Mouse (Mus musculus) kidney, embryonic 16.5 days (tissue): Measurements from ENCODE around the gene Gm49369. TPM values are rescaled to one million over a fixed set of nuclear protein-coding genes. Genes with fewer than 3 reads are reported as not detected.

Experiments
- ATAC-seq: fragments of 200-750 bp; cut with Nextera tagmentation; 2 replicates; pipeline ENCODE4 v1.8.0; 2017; ENCODE audit warnings: moderate TSS enrichment; ENCODE audit not compliant: low FRiP score, low TSS enrichment
- H3K27ac ChIP-seq: fragments of 300-500 bp; sonication (generic); 2 replicates; pipeline ENCODE4 v1.5.1; 2014; ENCODE audit warnings: low read length
- H3K27me3 ChIP-seq: fragments of 300-500 bp; sonication (generic); 2 replicates; pipeline ENCODE4 v1.6.1; 2014; ENCODE audit warnings: low read length, control low read depth, mixed read lengths; ENCODE audit not compliant: insufficient read depth
- H3K36me3 ChIP-seq: fragments of 300-500 bp; sonication (generic); 2 replicates; pipeline ENCODE4 v1.6.1; 2014; ENCODE audit warnings: low read length, control low read depth, mixed read lengths; ENCODE audit not compliant: insufficient read depth
- H3K4me1 ChIP-seq: fragments of 300-500 bp; sonication (generic); 2 replicates; pipeline ENCODE4 v1.6.1; 2014; ENCODE audit warnings: low read length, control low read depth, mixed read lengths; ENCODE audit not compliant: insufficient read depth
- H3K4me2 ChIP-seq: fragments of 300-500 bp; sonication (generic); replicated peaks from 2 replicates; pipeline ENCODE4 v1.6.1; 2014; ENCODE audit warnings: low read depth, low read length
- H3K4me3 ChIP-seq: fragments of 300-500 bp; sonication (generic); 2 replicates; pipeline ENCODE4 v1.5.1; 2014; ENCODE audit warnings: mild to moderate bottlenecking, low read length
- H3K9ac ChIP-seq: fragments of 300-500 bp; sonication (generic); replicated peaks from 2 replicates; pipeline ENCODE4 v1.6.1; 2014; ENCODE audit warnings: low read length
- H3K9me3 ChIP-seq: fragments of 300-500 bp; sonication (generic); 2 replicates; pipeline ENCODE4 v1.6.1; 2016; ENCODE audit warnings: low read length, control low read depth
- WGBS: fragments of 180-500 bp; shearing (Covaris S2); extraction: QIAGEN DNeasy Blood & Tissue Kit; methylation state at CpG from one replicate; pipeline ENCODE4 v1.1.7; 2014; 5-methylcytosine and 5-hydroxymethylcytosine counted together
- polyA plus RNA-seq: library from polyadenylated mRNA; unstranded; fragments of >200 nt; fragmentation: Nextera tagmentation; extraction: Ambion mirVana; gene quantifications from 2 replicates; pipeline ENCODE4 v1.2.1, GENCODE M21; 2015

The Gm49369 gene
- polyA plus RNA-seq, 1 experiment from 2014 or later, result 4.4 TPM

GRCm38 (mm10) chr7:142388198-142388597, 5.7 kb upstream of the Gm49369 start:
- H3K4me2 ChIP-seq, result peak overlapping the region; percentile 93
- H3K27ac ChIP-seq, result peak overlapping the region; percentile 75
- peaks cover 20% of the 10 kb centered on the region for H3K36me3 ChIP-seq
- peaks cover 24% of the 10 kb centered on the region for H3K4me1 ChIP-seq
- no peaks in the 10 kb centered on the region for H3K27me3 ChIP-seq
- H3K9ac ChIP-seq, result peak overlapping the region; percentile 40; the same call in 1 of the 2 replicates
- H3K9me3 ChIP-seq, result no peaks in the 10 kb centered on the region
- 96% methylated on average over 1 of the region's 1 CpGs for WGBS
- ATAC-seq, result peak; percentile 13; the same call in 1 of the 2 replicates
- H3K4me3 ChIP-seq, result peak overlapping the region; percentile 83

- peak within 1 kb of the TSS; percentile 91 for H3K9ac ChIP-seq
- H3K9me3 ChIP-seq, result no peaks in the 10 kb centered on the region
- peaks cover 26% of the 10 kb centered on the region for H3K36me3 ChIP-seq
- ATAC-seq, result peak; percentile 96
- peaks cover 19% of the 10 kb centered on the region for H3K4me1 ChIP-seq
- WGBS, result under 1% methylated on average over 55 of the region's 55 CpGs
- H3K27me3 ChIP-seq, result no peaks in the 10 kb centered on the region
- H3K4me2 ChIP-seq, result peak within 1 kb of the TSS; percentile 93
- H3K27ac ChIP-seq, result peak within 1 kb of the TSS; percentile 88
- peak within 1 kb of the TSS; percentile 83 for H3K4me3 ChIP-seq
Observed at GRCm38 (mm10) chr7:142387419-142388148, 5.1 kb upstream of the Gm49369 start, which contains the start of gene Ctsd. TSS of gene Ctsd (minus strand) at chr7:142388038.

DNA sequence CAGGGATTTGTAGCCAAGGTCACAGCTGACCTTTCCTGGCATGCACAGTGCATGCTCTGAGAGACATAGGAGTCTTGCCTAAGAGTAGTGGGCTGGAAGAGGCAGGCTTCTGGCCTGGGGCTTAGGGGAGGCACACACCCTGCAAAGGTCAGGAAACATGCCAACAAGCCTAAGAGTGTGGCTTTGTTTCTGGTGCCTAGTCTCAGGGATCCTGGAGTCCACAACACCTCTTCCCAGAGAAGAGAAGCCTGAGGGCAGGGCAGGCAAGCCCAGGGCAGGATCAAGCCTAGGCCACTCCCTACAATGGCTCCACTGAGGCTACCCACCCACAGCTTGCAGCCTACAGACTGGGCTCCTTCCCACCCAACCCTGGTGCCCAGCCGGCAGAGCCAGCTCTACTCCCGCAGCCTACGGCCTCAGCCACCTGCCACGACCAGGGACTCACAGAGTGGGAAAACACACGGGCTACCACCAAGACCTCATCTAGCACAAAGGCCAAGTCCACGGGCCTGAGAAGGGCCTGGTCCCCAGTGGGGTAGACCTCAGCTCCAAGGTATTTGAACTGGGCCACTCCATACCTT, 4.2 kb upstream of the Gm49369 start:
- Histone ChIP-seq H3K27me3 (no peaks in the 10 kb centered on the region), H3K36me3 (peaks cover 35% of the 10 kb centered on the region), H3K4me2 (peak overlapping the region; percentile 93), H3K27ac (peak overlapping the region; percentile 88; the same call in 1 of the 2 replicates), H3K4me3 (peak overlapping the region; percentile 83), H3K9me3 (no peaks in the 10 kb centered on the region), H3K9ac (peak overlapping the region; percentile 91), H3K4me1 (peaks cover 19% of the 10 kb centered on the region)
- ATAC-seq, result 0 out of 2 replicates have a peak, but pooled peaks have one; percentile 14
- WGBS, result 46% methylated on average over 6 of the region's 6 CpGs

DNA sequence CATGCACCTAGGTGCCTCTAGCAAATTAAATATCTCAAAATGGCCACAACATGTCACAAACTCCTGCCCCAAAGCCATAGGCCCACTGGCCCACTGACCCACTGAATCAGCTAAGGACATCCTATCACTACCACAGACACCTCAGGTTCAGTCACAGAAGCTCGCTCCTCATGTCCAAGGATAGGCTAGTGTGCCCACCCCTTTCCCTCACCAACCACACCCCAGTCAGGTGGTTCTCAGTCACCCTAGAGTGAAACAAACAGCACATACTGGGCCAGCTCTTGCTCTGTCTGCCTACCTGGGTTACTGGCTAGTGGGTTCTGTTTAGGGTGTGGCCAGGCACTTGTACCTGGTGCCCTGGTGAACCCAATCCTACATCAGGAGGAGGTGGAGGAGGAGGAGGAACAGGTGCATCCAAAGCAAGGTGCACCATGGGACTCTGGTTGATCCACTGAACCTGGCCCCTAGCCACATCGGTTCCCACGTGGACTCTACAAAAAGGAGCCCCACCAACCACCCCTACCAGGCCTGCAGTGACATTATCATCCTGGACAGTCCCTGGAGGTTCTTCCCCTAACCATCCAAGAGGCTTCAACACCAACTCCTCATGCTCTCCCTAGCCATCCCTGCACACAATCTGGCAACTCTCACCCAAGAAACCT, 3.4 kb upstream of the Gm49369 start:
- no peak for ATAC-seq
- Histone ChIP-seq H3K9me3 (no peaks in the 10 kb centered on the region), H3K27ac (no peak overlapping the region), H3K4me3 (peak overlapping the region; percentile 83), H3K9ac (peak overlapping the region; percentile 91), H3K4me1 (peaks cover 19% of the 10 kb centered on the region), H3K27me3 (no peaks in the 10 kb centered on the region), H3K4me2 (peak overlapping the region; percentile 93), H3K36me3 (peaks cover 43% of the 10 kb centered on the region)
- WGBS, result 85% methylated on average over 3 of the region's 3 CpGs

- H3K9me3 ChIP-seq, result no peaks in the 10 kb centered on the region
- no peak overlapping the region for H3K4me3 ChIP-seq
- H3K36me3 ChIP-seq, result peaks cover 59% of the 10 kb centered on the region
- no peak for ATAC-seq
- no peak overlapping the region for H3K9ac ChIP-seq
- peaks cover 19% of the 10 kb centered on the region for H3K4me1 ChIP-seq
- 70% methylated on average over 10 of the region's 10 CpGs for WGBS
- H3K27ac ChIP-seq, result no peak overlapping the region
- no peaks in the 10 kb centered on the region for H3K27me3 ChIP-seq
- no peak overlapping the region for H3K4me2 ChIP-seq
Observed at GRCm38 (mm10) chr7:142384306-142384705, 1.8 kb upstream of the Gm49369 start.

GRCm38 (mm10) chr7:142381175-142381574, 1.3 kb downstream of the Gm49369 start:
- Histone ChIP-seq H3K36me3 (peaks cover 90% of the 10 kb centered on the region), H3K27ac (no peak overlapping the region), H3K4me3 (no peak overlapping the region), H3K9ac (no peak overlapping the region), H3K4me1 (peaks cover 9% of the 10 kb centered on the region; the same call in 1 of the 2 replicates), H3K4me2 (no peak overlapping the region), H3K9me3 (no peaks in the 10 kb centered on the region), H3K27me3 (no peaks in the 10 kb centered on the region)
- 90% methylated on average over 4 of the region's 4 CpGs for WGBS
- ATAC-seq, result no peak

GRCm38 (mm10) chr7:142379186-142379585, 3.3 kb downstream of the Gm49369 start:
- H3K27ac ChIP-seq, result no peak overlapping the region
- no peaks in the 10 kb centered on the region for H3K9me3 ChIP-seq
- whole genome bisulfite sequencing, result 79% methylated on average over 6 of the region's 6 CpGs
- no peak overlapping the region for H3K9ac ChIP-seq
- no peaks in the 10 kb centered on the region for H3K27me3 ChIP-seq
- H3K4me2 ChIP-seq, result no peak overlapping the region
- peaks cover 86% of the 10 kb centered on the region for H3K36me3 ChIP-seq
- H3K4me1 ChIP-seq, result no peaks in the 10 kb centered on the region
- ATAC-seq, result no peak
- no peak overlapping the region for H3K4me3 ChIP-seq

GRCm38 (mm10) chr7:142377233-142377925, 5.1 kb downstream of the Gm49369 start:
- Histone ChIP-seq H3K9ac (no peak overlapping the region), H3K4me3 (no peak overlapping the region), H3K4me2 (no peak overlapping the region), H3K36me3 (peaks cover 69% of the 10 kb centered on the region), H3K4me1 (peaks cover 9% of the 10 kb centered on the region; the same call in 1 of the 2 replicates), H3K9me3 (no peaks in the 10 kb centered on the region), H3K27me3 (no peaks in the 10 kb centered on the region), H3K27ac (no peak overlapping the region)
- ATAC-seq, result no peak
- 94% methylated on average over 14 of the region's 14 CpGs for WGBS

GRCm38 (mm10) chr7:142376096-142376495, 6.4 kb downstream of the Gm49369 start:
- H3K27me3 ChIP-seq, result peaks cover 12% of the 10 kb centered on the region
- H3K4me2 ChIP-seq, result no peak overlapping the region
- H3K9ac ChIP-seq, result no peak overlapping the region
- H3K4me3 ChIP-seq, result no peak overlapping the region
- H3K36me3 ChIP-seq, result peaks cover 56% of the 10 kb centered on the region
- peaks cover 19% of the 10 kb centered on the region for H3K4me1 ChIP-seq
- no peak overlapping the region for H3K27ac ChIP-seq
- H3K9me3 ChIP-seq, result no peaks in the 10 kb centered on the region
- 59% methylated on average over 4 of the region's 4 CpGs for WGBS
- no peak for ATAC-seq
